Mouse (Mus musculus) MEL (cell line): Measurements from ENCODE around the gene Lyrm1. TPM values are rescaled to one million over a fixed set of nuclear protein-coding genes. Genes with fewer than 3 reads are reported as not detected.

ENCODE experiments used
- DNase-seq: peaks from one replicate; pipeline ENCODE4 v3.0.0; 2011; ENCODE audit warnings: low read depth, low spot score
- H3K27ac ChIP-seq: 2 replicates; pipeline ENCODE4 v1.5.1; 2012; ENCODE audit warnings: low read depth, mild to moderate bottlenecking, control low read depth, low read length, moderate library complexity; ENCODE audit not compliant: control insufficient read depth
- H3K27me3 ChIP-seq, 2 experiments: fragments of 150-350 bp in 1 of 2; sonication (generic) in 1 of 2; 2 replicates each; pipeline ENCODE4 v1.6.1; 2012; ENCODE audit warnings: low read length in 2 of 2, mild to moderate bottlenecking in 2 of 2, improper control_type of control experiment in 1 of 2, moderate library complexity in 1 of 2; ENCODE audit not compliant: insufficient read depth in 2 of 2, control insufficient read depth in 1 of 2
- H3K36me3 ChIP-seq, 2 experiments: 2 replicates each; pipeline ENCODE4 v1.6.1; 2012 to 2014; ENCODE audit warnings: low read length in 2 of 2, improper control_type of control experiment in 1 of 2, inconsistent platforms in 1 of 2, mild to moderate bottlenecking in 1 of 2; ENCODE audit not compliant: insufficient read depth in 2 of 2, control insufficient read depth in 1 of 2
- H3K4me1 ChIP-seq, 2 experiments: fragments of 150-350 bp in 1 of 2; sonication (generic) in 1 of 2; 2 replicates each; pipeline ENCODE4 v1.6.1; 2012; ENCODE audit warnings: low read length in 2 of 2, improper control_type of control experiment in 1 of 2, mild to moderate bottlenecking in 1 of 2; ENCODE audit not compliant: insufficient read depth in 2 of 2, control insufficient read depth in 1 of 2
- H3K4me3 ChIP-seq, 2 experiments: fragments of 150-350 bp in 1 of 2; sonication (generic) in 1 of 2; 2 replicates each; pipeline ENCODE4 v1.5.1; 2012; ENCODE audit warnings: low read depth in 2 of 2, low read length in 2 of 2, mild to moderate bottlenecking in 2 of 2, moderate library complexity in 2 of 2, control low read depth in 1 of 2, improper control_type of control experiment in 1 of 2; ENCODE audit not compliant: control insufficient read depth in 1 of 2, insufficient read depth in 1 of 2
- H3K79me2 ChIP-seq: 2 replicates; pipeline ENCODE4 v1.6.1; 2012; ENCODE audit warnings: mild to moderate bottlenecking, low read length, moderate library complexity; ENCODE audit not compliant: control insufficient read depth, poor library complexity, insufficient read depth
- H3K9ac ChIP-seq: 2 replicates; pipeline ENCODE4 v1.6.1; 2012; ENCODE audit warnings: low read depth, mild to moderate bottlenecking, control low read depth, low read length, moderate library complexity; ENCODE audit not compliant: control insufficient read depth, poor library complexity, severe bottlenecking
- H3K9me3 ChIP-seq: fragments of 150-350 bp; sonication (generic); replicated peaks from 2 replicates; pipeline ENCODE4 v1.6.1; 2012; ENCODE audit warnings: mild to moderate bottlenecking, low read length, improper control_type of control experiment, moderate library complexity; ENCODE audit not compliant: insufficient read depth
- BHLHE40 ChIP-seq: IDR thresholded peaks from 2 replicates; pipeline ENCODE4 v1.6.1; 2012; ENCODE audit warnings: low read depth, mild to moderate bottlenecking, inconsistent platforms, low read length, improper control_type of control experiment, borderline replicate concordance
- CHD1 ChIP-seq: IDR thresholded peaks from 2 replicates; pipeline ENCODE4 v1.6.1; 2012; ENCODE audit warnings: low read depth, mild to moderate bottlenecking, inconsistent platforms, low read length, improper control_type of control experiment
- E2F4 ChIP-seq: IDR thresholded peaks from 2 replicates; pipeline ENCODE4 v1.6.1; 2011; ENCODE audit warnings: low read depth, low read length, improper control_type of control experiment, borderline replicate concordance
- ELF1 ChIP-seq: IDR thresholded peaks from 2 replicates; pipeline ENCODE4 v1.6.1; 2014; ENCODE audit warnings: low read depth, mild to moderate bottlenecking, inconsistent platforms, low read length, improper control_type of control experiment, moderate library complexity
- EP300 ChIP-seq, 2 experiments: IDR thresholded peaks; 2 replicates each; pipeline ENCODE4 v1.6.1; 2011; ENCODE audit warnings: improper control_type of control experiment in 2 of 2, low read length in 2 of 2, low read depth in 1 of 2, mild to moderate bottlenecking in 1 of 2
- ETS1 ChIP-seq: IDR thresholded peaks from 2 replicates; pipeline ENCODE4 v1.6.1; 2012; ENCODE audit warnings: low read depth, mild to moderate bottlenecking, inconsistent platforms, low read length, improper control_type of control experiment, moderate library complexity
- GATA1 ChIP-seq: IDR thresholded peaks from 2 replicates; pipeline ENCODE4 v1.6.1; 2011; ENCODE audit warnings: low read depth, low read length, improper control_type of control experiment
- JUND ChIP-seq: IDR thresholded peaks from 2 replicates; pipeline ENCODE4 v1.6.1; 2011; ENCODE audit warnings: low read depth, mild to moderate bottlenecking, improper control_type of control experiment, low read length
- KAT2A ChIP-seq: conservative IDR thresholded peaks from 2 replicates; pipeline ENCODE4 v1.6.1; 2012; ENCODE audit warnings: low read depth, low read length, improper control_type of control experiment, inconsistent platforms
- MAX ChIP-seq: IDR thresholded peaks from 2 replicates; pipeline ENCODE4 v1.6.1; 2011; ENCODE audit warnings: low read length, improper control_type of control experiment
- MXI1 ChIP-seq: IDR thresholded peaks from 2 replicates; pipeline ENCODE4 v1.6.1; 2011; ENCODE audit warnings: mild to moderate bottlenecking, low read depth, low read length, improper control_type of control experiment
- MYB ChIP-seq: IDR thresholded peaks from 2 replicates; pipeline ENCODE4 v1.6.1; 2011; ENCODE audit warnings: mild to moderate bottlenecking, low read depth, low read length, improper control_type of control experiment
- NELFE ChIP-seq: IDR thresholded peaks from 2 replicates; pipeline ENCODE4 v1.6.1; 2011; ENCODE audit warnings: low read depth, low read length, improper control_type of control experiment
- POLR2AphosphoS2 ChIP-seq: IDR thresholded peaks from 2 replicates; pipeline ENCODE4 v1.6.1; 2011; ENCODE audit warnings: low read length, improper control_type of control experiment
- POLR2AphosphoS5 ChIP-seq: IDR thresholded peaks from 2 replicates; pipeline ENCODE4 v1.6.1; 2012; ENCODE audit warnings: low read depth, borderline replicate concordance, mild to moderate bottlenecking, inconsistent platforms, low read length, moderate library complexity, mixed read lengths
- RCOR1 ChIP-seq: IDR thresholded peaks from 2 replicates; pipeline ENCODE4 v1.6.1; 2012; ENCODE audit warnings: low read depth, mild to moderate bottlenecking, inconsistent platforms, low read length, improper control_type of control experiment
- SMC3 ChIP-seq: IDR thresholded peaks from 2 replicates; pipeline ENCODE4 v1.6.1; 2011; ENCODE audit warnings: low read depth, low read length, improper control_type of control experiment
- TCF12 ChIP-seq: IDR thresholded peaks from 2 replicates; pipeline ENCODE4 v1.6.1; 2014; ENCODE audit warnings: low read depth, mild to moderate bottlenecking, inconsistent platforms, low read length, improper control_type of control experiment, moderate library complexity
- UBTF ChIP-seq: IDR thresholded peaks from 2 replicates; pipeline ENCODE4 v1.6.1; 2012; ENCODE audit warnings: low read depth, mild to moderate bottlenecking, inconsistent platforms, low read length, improper control_type of control experiment, moderate library complexity, borderline replicate concordance; ENCODE audit not compliant: insufficient read depth
- USF1 ChIP-seq: IDR thresholded peaks from 2 replicates; pipeline ENCODE4 v1.6.1; 2014; ENCODE audit warnings: low read depth, mild to moderate bottlenecking, inconsistent platforms, low read length, improper control_type of control experiment, moderate library complexity
- USF2 ChIP-seq, 2 experiments: IDR thresholded peaks; 2 replicates each; pipeline ENCODE4 v1.6.1; 2011 to 2012; ENCODE audit warnings: improper control_type of control experiment in 2 of 2, low read length in 2 of 2, borderline replicate concordance in 1 of 2, inconsistent platforms in 1 of 2, low read depth in 1 of 2, mild to moderate bottlenecking in 1 of 2; ENCODE audit not compliant: insufficient read depth in 1 of 2
- ZKSCAN1 ChIP-seq: IDR thresholded peaks from 2 replicates; pipeline ENCODE4 v1.6.1; 2012; ENCODE audit warnings: low read depth, mild to moderate bottlenecking, inconsistent platforms, low read length, improper control_type of control experiment, moderate library complexity
- ZMIZ1 ChIP-seq: IDR thresholded peaks from 2 replicates; pipeline ENCODE4 v1.6.1; 2012; ENCODE audit warnings: low read depth, mild to moderate bottlenecking, inconsistent platforms, low read length, improper control_type of control experiment, moderate library complexity
- ZNF384 ChIP-seq: IDR thresholded peaks from 2 replicates; pipeline ENCODE4 v1.6.1; 2012; ENCODE audit warnings: low read depth, mild to moderate bottlenecking, inconsistent platforms, low read length, improper control_type of control experiment
- polyA plus RNA-seq, 2 experiments: library from polyadenylated mRNA; stranded (reverse) in 1 of 2; unstranded in 1 of 2; fragments of >175 nt in 1 of 2; fragments of >200 nt in 1 of 2; gene quantifications; 2 replicates each; pipeline versions ENCODE4 v1.2.1 to v1.2.4; 2012; ENCODE audit warnings: low replicate concordance in 2 of 2, low read depth in 1 of 2; ENCODE audit not compliant: insufficient read length in 2 of 2, insufficient read depth in 1 of 2, missing spikeins in 1 of 2
- total RNA-seq: library from RNA; depleted of rRNA; stranded (reverse); fragments of 300-350 nt; gene quantifications from 2 replicates; pipeline ENCODE4 v1.2.3, GENCODE M21; 2012

Lyrm1 gene
- total and polyA plus RNA-seq, 3 experiments = 4.0 to 4.4 TPM; not detected in 1

- no peak for DNase-seq
Observed at GRCm38 (mm10) chr7:119862167-119862566, 33.5 kb upstream of the Lyrm1 start.

GRCm38 (mm10) chr7:119864500-119864899 is 31.2 kb upstream of the Lyrm1 start:
- H3K4me3 ChIP-seq = no peak overlapping the region
- no peaks in the 10 kb centered on the region for H3K9me3 ChIP-seq
- H3K27me3 ChIP-seq = no peaks in the 10 kb centered on the region
- peaks cover 0 to 13% of the 10 kb centered on the region in 2 experiments; a peak in 2 of 4 replicates for H3K36me3 ChIP-seq
- peaks cover 9 to 10% of the 10 kb centered on the region in 2 experiments for H3K4me1 ChIP-seq
- no peak overlapping the region for H3K9ac ChIP-seq
- no peak overlapping the region for H3K27ac ChIP-seq
- DNase-seq = no peak
- TF ChIP-seq ZMIZ1 (no peak), GATA1 (peak; percentile 58), MXI1 (peak; percentile 29; the same call in 1 of the 2 replicates), RCOR1 (0 out of 2 replicates have a peak, but pooled peaks have one; percentile 23), TCF12 (peak; percentile 74), USF2 (IDR thresholded peaks at IDR 0.05; ENCODE audit: borderline replicate concordance in 1 of 2, insufficient read depth in 1 of 2, low read depth in 1 of 2, low read length in 2 of 2) (no peak), SMC3 (no peak), EP300 (IDR thresholded peaks at IDR 0.05; ENCODE audit: low read depth in 1 of 2, low read length in 2 of 2) (peak; percentile 59 to 65; a peak in 3 of 4 replicates), USF1 (no peak)
- no peaks in the 10 kb centered on the region for H3K79me2 ChIP-seq

More at GRCm38 (mm10) chr7:119862167-119862566, 33.5 kb upstream of the Lyrm1 start:
- Histone ChIP-seq H3K79me2 (no peaks in the 10 kb centered on the region), H3K4me1 (peaks cover 9 to 10% of the 10 kb centered on the region in 2 experiments), H3K9ac (no peak overlapping the region), H3K27me3 (no peaks in the 10 kb centered on the region), H3K4me3 (no peak overlapping the region), H3K9me3 (no peaks in the 10 kb centered on the region), H3K27ac (no peak overlapping the region), H3K36me3 (peaks cover 0 to 13% of the 10 kb centered on the region in 2 experiments; a peak in 2 of 4 replicates)
- no peak for TF ChIP-seq POLR2AphosphoS5
- TF ChIP-seq MAX = no peak
- TF ChIP-seq MYB = no peak
- no peak for TF ChIP-seq E2F4
- TF ChIP-seq ZKSCAN1 = no peak

GRCm38 (mm10) chr7:119866136-119866535 is 29.5 kb upstream of the Lyrm1 start:
- Histone ChIP-seq H3K27ac (no peak overlapping the region), H3K4me3 (no peak overlapping the region), H3K9ac (no peak overlapping the region), H3K27me3 (no peaks in the 10 kb centered on the region), H3K36me3 (peaks cover 0 to 13% of the 10 kb centered on the region in 2 experiments; a peak in 2 of 4 replicates), H3K79me2 (no peaks in the 10 kb centered on the region), H3K9me3 (no peaks in the 10 kb centered on the region), H3K4me1 (peaks cover 9 to 10% of the 10 kb centered on the region in 2 experiments)
- no peak for DNase-seq
- TF ChIP-seq ETS1 = no peak
- TF ChIP-seq JUND = no peak
- no peak for TF ChIP-seq CHD1
- no peak for TF ChIP-seq RCOR1
- TF ChIP-seq ELF1 = no peak
- TF ChIP-seq KAT2A = no peak
- TF ChIP-seq BHLHE40 = no peak
- TF ChIP-seq ZNF384 = no peak
- no peak for TF ChIP-seq POLR2AphosphoS2
- TF ChIP-seq MXI1 = no peak
- TF ChIP-seq USF2 (IDR thresholded peaks at IDR 0.05; ENCODE audit: borderline replicate concordance in 1 of 2, insufficient read depth in 1 of 2, low read depth in 1 of 2, low read length in 2 of 2) = no peak
- TF ChIP-seq UBTF = no peak
- no peak for TF ChIP-seq NELFE
- TF ChIP-seq SMC3 = no peak
